Mouse (Mus musculus) heart, postnatal 0 days (tissue): ENCODE results near the gene Stc2.

Source experiments
- CTCF ChIP-seq: IDR thresholded peaks from 2 replicates; pipeline ENCODE4 v1.5.1; 2016; ENCODE audit warnings: antibody characterized with exemption, control low read depth, low read depth
- EP300 ChIP-seq: IDR thresholded peaks from 2 replicates; pipeline ENCODE4 v1.6.1; 2016; ENCODE audit warnings: antibody characterized with exemption, low read depth

- TF ChIP-seq CTCF (no peak), EP300 (no peak)
Measured at GRCm38 (mm10) chr11:31383968-31384367, 14.1 kb upstream of the Stc2 start.
